Mouse (Mus musculus): ENCODE results near the gene Dpp6. TPM values are rescaled to one million over a fixed set of nuclear protein-coding genes. Genes with fewer than 3 reads are reported as not detected.

The Dpp6 gene
- total RNA-seq, 1 experiment from 2014 or later = 5.2 TPM

DNA sequence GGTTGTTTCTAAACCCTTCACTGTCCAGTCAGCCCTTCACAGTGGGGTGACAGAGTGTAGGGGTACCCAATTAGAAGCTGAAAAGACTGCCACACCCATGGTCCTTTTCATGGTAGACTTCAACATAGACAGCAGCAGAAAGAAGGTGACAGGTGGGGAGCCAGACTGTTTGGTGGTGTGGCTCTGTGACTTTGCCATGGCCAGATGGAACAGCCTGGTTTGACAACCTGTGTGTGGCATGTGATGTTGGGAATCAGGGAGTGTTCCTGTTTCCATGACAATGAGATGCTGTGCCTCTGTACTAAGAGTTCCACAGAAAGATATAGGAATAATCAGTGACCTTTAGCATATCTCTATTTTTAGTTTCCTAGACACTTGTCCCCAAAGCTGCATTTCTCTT lies 386.1 kb downstream of the Dpp6 start:
- DNase-seq = no peak

DNA sequence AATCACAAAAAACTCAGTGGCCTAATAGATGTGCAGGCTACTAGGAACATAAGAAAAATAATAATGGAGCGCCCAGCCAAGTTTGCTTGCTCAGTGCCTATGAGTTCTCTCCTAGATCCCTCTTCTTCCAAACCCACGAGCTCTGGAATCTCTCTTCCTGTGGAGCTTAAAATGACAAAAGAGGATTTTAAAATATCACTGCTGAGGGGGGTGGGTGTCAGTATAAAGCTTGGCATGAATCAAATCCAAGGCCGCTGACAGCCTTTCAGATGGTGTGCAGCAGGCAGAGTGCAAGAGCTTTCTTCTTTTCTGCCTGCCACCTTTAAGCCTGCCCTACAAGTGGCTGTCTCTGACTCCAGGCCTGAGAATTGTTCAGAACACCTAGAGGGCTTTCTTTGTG lies 387.7 kb downstream of the Dpp6 start:
- DNase-seq = peak; percentile 4

DNA sequence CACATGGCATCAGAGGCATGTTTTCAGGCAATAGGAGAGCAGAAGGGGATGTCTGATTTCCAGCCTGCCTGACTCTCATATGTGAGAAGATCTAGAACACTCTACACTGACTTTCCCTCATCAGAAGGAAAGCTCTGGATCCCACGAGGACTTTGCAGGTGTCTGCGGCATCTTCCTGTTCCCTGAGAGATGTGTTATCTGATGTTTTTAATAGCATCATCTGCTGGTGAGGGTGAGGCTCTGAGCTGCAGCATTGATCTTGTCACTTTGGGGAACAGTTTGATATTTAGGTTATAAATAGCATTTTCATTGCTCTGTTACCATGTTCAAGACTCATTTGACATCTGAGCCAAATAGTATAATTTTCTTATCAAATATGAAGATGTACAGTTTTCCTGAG lies 388.8 kb downstream of the Dpp6 start:
- no peak for DNase-seq

DNA sequence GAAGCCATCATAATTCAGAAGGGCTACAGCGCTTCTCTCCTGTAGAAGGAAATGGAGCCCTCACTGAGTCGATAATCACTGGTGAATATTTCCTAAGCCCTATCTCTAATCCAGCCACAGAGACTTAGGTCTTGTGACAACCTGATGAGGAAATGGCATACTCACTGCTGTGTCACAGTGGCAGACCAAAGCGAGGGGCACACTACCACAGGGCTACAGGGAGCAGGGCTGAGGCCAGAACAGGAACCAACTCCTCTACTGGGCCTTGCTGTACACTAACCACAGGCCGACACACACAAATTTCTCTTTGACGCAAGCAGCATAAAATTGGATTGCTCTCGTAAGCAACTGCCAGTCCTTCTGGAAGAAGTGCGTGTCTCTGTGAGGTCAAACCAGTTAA lies 389.2 kb downstream of the Dpp6 start:
- DNase-seq = no peak

DNA sequence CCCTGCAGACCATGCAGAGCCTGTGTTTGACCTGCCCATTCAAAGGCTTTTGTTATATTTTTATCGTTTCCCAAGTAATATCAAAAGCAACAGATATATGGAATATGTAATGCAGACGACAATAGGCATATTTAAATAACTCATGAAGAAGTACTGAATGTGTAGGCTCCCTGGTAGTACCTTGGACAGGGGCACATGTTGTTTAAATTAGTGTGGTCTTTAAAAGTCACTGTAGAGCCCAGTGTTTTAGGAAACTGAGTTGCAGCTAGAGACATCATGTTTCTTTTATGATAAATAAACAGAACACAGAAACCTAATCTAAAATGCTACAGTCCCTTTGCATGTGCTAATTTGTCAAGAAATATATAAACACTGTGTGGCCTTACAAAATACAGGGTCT lies 403.1 kb downstream of the Dpp6 start:
- DNase-seq = no peak

DNA sequence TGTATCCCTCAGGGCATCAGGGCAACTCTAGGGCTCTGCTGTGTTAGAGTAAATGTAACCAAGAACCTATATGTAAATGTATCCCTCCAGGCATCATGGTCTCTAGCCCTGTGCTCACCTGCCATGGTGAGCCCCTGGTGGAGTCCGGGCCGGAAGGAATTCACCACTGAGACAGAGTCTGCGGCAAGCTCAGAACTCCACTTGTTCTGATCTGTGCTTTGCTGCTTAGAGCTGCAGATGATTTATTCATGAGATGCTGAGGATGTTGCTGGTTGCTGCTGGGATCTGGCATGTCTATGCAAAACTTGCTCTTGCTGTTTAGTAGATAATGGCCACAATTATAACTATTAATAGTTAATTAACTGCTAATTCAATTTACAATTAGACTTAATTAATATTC lies 425.1 kb downstream of the Dpp6 start:
- no peak for DNase-seq

DNA sequence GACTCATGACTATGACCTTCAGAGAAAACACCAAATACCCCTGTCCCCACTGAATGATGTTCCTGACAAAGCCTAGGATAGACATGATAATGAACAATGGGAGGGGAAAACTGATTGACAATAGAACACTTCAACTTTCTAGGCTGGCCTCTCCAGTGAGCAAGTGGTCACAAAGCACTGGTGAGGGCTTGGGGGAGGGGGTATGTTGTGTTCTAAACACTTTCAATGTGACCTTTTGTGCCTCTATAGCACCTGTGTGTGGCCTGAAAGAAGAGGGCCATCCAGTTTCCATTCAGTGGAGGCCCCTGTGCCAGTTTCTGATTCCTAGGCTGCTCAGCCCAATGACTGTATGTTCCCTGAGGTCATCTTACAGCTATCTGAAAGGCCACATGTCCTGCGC lies 426.2 kb downstream of the Dpp6 start:
- no peak for DNase-seq

DNA sequence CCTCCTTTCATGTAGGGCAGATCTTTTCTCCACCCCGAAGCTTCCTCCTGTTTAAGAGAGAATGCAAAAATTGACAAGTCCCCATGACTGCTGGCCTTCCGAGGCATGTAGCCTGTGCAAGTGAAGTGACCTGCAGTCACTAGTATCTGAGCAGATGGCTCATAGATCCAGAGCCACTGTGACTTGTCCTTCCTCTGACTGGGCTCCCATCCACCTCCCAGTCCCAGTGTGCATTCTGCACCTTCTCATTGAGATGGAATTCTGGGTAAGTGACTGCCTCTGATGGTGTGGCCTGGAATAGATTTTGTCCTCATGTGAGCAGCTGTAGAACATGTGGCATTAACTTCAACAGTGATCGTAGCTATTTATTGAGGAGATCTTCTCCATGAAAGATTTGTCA lies 430.8 kb downstream of the Dpp6 start:
- no peak for DNase-seq

DNA sequence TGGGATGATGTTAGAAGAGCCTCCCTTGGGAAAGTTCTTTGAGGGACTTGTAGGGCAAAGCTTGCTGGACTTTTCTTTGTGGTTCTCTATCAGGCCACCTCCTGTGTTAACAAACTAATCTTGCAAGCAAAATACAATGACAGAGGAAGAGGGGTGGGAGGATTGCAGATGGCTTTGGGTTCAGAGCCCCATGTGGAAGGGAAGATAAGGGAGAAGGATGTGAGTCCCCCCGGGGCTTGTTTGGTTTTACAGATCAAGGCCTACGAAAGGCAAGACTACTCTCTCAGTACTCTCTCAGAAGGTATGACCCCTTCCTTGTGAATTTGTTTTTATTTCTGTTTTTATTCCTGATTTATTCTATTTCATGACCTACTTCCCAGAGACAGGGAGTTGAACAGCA lies 431.7 kb downstream of the Dpp6 start:
- DNase-seq = no peak

DNA sequence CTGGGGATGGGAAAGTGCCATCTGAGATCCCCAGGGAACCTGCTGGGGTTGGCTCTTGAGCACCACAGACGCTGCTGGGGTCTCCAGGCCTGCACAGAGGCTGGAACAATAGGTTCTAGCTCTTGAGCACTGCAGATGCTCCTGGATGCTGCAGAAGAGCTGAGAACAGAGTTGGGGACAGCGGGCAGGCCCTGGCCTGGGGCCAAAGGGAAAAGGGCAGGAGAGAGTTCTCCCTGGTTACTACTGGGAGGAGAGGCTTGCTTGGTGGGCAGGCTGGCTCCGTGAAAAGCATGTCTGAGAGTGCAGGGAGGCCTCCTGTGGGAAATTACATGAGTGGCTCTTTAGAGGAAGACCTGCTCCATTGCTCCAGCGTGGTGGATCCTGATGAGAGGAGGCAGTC lies 432.9 kb downstream of the Dpp6 start:
- DNase-seq = peak; percentile 9

DNA sequence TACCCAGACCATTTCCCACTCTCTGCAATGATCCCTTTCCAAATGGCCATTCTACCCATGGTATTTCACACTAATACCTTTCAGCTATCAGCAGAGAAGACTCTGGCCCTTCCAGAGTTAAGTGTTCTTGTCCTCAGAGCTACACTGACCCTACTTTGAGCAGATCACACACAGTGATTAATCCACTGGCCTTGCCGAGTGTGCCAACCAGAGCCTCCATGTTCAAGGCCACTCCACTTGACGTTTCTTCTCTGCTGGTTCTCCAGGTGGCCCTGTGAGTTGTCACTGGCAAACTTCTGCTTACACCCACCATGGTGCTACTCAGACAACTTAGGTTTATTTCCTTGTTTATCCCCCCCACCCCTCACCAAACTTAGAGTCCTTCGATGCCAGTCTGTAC lies 433.9 kb downstream of the Dpp6 start:
- DNase-seq = peak; percentile 55

DNA sequence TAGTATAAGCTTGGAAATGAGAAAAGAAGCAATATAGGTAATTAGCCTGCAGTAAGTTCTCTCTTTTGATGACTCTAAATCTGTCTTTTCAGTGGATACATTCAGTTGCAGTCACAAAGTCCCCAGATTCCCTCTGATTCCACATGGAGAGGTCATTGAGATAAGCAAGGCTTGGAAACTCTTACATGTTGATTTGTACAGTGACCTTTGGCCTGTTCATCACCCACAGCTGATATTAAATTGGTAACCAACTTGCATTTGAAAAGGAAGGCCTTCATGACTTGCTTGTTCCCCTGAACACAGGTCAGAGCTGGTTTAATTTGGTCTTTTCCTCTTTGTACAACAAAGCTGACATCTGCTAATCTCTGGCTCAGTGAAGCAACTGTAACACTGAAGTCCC lies 434.4 kb downstream of the Dpp6 start:
- DNase-seq = no peak

DNA sequence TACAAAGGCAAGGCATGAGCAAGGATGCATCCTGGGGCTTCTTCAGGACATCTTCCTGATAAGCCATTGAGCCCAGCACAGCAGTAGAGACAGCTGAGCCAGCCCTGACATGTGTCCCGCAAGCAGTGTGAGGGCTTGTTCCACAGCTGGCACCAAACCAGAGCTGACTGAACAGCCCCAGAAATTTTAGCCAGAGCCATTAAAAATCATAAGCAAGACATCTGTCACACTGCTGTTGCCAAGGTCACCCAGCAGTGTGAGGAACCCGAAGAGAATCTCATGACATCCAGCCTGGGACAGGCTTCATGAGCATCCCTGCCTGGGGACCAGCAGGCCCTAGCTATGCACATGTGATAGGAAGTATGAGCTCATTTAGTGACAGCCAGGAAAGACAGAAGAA lies 438.2 kb downstream of the Dpp6 start:
- no peak for DNase-seq

DNA sequence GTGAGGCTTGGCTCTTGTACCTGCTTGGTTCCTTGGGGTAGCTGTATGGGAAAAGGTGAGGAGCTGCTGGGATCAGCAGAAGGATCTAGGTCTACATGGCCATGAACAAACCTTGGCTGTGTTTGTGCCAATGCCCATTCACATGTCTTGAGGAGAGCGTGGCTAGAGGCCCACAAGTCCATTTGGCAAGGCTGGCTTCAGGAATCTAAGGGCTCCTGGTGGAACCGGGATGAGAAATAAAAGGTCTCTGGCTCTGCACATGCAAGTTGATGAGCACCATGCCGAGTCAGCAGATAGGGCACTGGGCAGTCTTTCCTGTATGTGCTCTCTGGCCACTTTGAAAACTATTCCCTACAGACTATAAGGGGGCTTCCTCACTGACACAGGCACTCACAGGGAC lies 441.6 kb downstream of the Dpp6 start:
- DNase-seq = no peak

DNA sequence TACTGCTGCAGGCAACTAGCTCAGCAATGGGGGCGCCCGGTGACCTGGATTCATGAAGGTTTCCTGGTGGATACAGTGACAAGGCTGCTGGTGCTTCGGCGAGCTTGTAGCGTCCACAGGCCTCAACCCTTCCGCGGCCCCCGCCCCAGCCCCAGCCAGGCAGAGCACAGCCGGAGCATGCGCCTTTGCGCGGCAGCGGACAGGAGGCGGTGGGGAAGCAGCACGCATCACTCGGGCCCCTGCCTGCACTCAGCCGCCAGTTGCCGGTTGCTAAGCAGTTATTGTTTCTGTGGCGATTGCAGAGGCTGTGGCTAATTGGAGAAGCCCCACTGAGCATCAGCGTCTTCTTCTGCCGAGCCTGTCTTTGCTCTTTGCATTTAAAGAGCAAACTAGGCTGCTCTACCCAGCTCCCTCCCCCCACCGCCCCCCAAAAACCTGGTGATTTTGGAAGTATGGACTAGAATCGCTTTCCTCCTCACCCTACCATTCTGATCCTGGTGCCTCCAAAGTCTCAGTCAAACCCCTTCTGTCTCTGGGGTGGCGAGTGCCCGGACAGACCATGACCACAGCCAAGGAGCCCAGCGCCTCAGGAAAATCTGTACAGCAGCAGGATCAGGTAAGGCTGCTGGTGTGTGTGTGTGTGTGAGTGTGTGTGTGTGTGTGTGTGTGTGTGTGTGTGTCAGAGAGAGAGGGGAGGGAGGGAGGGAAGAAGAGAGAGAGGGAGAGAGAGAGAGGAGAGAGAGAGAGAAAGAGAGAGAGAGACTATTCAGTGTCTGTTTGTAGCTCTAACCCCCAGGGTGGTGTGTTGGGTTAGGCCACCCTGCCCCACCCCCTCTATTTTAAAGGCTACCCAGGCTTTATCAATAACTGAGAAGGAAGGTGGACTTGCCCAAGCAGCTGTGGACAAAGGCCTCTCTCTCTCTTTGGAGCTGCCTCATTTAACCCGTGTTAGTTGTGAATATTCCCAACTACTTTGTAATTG lies 445.0 kb downstream of the Dpp6 start:
- peak; percentile 15 for DNase-seq

DNA sequence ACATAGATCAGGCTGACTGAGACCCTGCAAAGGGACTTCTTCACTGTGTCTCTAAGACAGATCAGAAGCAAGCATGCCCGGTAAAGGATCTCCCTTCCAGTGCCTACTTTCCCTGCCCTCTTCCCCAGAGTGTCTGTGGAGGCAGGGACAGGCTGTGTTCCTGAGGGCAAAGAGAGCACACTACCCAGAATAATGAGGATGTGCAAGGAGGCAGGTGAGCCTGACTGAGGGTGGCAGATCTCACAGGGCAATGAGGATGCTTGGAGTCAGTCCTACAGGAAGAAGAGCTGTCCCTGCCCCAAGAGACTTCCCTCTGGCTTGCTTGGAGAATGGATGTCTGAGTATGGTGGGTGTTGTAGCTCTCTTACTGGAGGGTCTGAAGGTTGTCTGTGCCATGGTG lies 445.7 kb downstream of the Dpp6 start:
- DNase-seq = no peak

DNA sequence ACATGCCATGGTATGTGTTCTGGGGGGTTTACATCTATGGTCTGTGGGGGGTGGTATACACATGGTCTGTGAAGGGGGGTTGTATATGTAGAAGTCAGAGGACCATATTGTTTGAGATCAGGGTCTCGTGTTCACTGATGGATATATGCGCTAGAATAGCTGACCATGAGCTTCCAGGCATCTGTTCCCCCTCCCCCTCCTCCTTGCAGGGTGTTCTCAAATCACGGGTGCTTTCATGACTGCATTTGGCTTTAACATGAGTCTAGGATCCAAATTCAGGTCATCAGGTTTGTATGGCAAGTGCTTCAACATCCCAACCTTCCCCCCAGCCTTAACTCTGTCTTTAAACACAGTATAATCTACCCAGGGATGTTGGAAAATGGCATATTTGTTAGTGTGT lies 448.3 kb downstream of the Dpp6 start:
- no peak for DNase-seq

DNA sequence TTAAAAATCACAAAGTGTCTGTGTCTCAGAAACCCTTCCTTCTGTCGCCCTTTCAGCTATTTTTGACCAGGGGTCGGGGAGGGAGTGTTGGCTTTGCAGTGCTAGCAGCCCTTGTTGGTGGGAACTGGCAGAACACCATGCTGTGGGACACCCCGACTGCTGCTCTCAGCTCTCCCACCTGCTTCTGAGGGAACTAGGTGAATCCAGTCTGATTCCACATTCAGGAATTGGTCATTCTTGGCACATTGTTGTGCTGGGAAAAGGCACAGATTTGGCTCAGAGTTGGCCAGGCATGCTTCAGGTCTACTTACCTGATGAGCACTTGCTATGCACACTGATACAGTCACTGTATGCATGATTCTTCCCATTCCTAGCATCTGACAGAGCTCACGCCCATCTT lies 454.3 kb downstream of the Dpp6 start:
- DNase-seq = no peak

DNA sequence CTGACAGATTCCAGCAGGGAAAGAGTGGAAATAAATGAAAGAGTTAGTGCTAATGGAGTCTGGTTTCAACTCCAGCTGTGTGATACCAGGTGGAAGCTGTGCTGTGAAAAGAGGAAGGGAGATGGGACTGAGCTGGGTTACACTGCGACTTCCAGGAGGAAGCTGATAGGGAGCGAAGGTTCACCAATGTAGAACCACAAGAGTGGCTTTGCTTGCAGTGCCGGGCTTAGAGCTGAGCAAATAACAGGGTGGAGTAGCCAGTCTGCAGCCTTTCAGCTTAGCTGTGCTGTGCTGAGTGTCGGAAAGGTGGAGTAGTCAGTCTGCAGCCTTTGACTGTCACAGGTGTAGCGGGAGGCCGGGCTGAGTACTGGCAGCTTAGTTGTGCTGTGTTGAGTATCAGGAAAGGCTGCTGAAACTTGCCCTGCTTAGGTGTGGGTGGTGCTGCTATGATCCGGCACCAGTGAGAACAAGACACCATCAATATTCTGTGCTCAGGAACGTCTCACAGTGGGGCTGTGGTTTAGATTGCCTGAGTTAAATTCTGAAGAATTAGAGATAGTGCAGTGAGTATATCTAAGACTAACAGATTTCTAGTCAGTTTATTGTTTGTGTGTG lies 457.9 kb downstream of the Dpp6 start:
- DNase-seq = no peak

DNA sequence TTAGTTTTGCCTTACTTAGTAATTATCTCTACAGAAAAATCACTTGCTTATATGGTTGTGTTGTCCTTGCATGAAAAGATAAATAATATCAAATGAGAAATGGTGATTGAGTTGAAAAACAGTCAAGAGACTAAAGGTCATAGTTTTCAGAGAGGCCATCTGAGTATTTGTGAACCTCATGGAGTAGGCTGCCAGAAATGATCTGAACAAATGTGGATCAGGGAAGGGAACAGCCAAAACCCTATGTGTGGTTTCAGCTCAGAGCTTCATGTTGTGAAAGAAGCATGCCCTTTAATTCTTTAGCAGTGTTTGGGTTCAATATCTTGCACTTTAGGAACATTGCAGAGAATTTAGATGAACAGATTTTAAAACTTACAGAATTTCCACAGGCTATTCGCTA lies 458.9 kb downstream of the Dpp6 start:
- no peak for DNase-seq

DNA sequence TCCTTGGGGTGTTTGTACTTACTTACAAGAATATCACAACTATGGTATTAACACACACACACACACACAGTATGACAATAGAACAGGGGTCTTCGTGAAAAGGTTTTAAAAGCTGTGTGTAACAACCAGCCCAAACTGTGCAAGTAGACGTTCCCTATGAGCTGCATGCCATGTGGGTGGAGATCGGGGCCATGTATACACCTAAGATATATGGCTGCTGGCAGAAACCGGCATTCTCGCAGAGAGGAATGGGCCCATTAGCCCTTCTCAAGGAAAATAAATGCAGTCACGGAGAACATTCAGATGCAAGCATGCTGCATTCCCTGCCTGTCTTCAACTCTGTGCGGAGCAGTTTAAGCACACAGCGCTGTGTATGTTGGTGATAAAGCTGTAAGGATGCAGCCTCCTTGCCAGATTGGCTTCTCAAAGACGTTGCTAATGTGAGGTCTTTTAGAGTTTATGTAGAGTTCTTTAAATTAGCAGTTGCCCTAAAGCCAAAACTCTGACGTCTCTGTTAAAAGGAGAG lies 461.2 kb downstream of the Dpp6 start:
- DNase-seq = no peak

DNA sequence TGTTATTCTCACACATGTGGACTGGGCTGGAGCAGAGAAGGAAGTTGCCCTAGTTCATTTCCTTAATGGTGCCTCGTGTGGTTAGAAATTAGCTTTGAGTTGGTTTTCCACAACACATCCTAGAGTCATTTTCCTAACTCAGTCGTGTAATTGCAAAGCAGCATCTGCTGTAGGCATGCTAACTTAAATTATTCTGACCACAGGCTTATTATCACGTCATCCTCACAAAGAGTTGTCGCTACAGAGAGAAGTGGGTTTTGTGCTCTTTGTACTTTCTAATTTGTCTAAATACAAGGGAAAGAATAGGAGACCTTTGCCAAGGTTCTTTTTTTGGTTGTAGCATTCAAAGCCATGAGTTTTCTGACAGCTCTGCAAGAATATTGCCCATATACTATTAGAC lies 469.9 kb downstream of the Dpp6 start:
- no peak for DNase-seq

DNA sequence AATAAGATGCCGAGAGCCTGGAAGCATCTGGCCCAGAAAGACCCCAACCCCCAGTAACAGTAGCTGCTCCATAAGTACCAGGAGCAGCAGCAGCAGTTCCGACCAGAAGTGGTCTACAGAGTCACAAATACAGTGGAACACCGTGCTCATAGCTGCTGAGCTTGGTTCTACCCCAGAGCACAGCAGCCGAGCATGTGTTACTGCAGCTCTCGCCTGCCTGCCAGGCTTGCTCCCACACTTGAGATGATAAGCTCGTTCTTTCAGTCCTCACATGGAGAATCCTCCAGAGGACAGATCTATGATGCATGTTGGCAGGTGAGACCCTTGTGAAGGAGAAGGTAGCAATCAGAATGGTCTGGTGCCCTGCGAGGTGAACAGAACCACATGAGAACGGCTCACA lies 474.4 kb downstream of the Dpp6 start:
- no peak for DNase-seq

DNA sequence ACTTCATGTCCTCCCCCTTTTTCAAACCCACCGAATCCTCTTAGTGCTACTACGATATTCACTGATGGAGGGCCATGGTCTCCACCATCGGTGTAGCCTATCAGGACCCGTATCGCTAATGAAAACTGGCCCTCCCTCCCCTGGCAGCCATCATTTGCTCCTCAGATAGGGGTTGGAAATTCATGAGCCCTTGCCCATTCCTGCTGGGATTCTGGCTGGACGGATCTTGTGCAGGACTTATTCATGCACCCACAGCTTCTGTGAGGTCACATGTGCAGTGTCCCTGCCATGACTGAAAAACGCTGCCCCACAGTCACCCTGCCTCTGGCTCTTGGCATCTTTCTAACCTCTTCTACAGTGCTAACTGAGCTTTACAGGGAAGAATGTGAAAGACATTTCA lies 475.2 kb downstream of the Dpp6 start:
- no peak for DNase-seq
